15 mouse cellular contexts compared by ENCODE assay signal in the genomic region with DNA sequence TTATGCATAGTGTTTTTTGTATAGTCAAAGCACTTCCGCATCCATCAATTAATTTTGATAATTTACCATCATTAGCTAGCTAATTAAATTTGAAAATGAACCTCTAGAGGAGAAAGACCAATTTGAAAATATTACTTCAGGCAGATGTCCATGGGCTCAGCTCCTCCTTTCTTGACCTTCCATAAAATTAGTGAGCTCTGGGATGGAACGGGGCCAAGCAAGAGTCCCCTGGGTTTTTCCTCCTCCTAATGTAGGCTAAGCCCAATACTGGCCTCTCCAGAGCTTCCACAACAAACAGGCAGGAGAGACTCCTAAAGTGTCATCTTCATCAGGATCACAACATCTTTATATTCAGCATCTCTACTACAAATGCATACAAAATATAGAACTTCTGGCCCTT.
A peak's percentile ranks its signal among the peaks of the same experiment; 100 is the strongest.
DNase-seq lines count a peak whose midpoint lies in the region; ATAC-seq and TF ChIP-seq lines count a peak whose summit lies in the region.
"Had no signal": no experiment of that assay in that cellular context is flagged by ENCODE, and none has a peak within 500 bp of the region (broad histone marks: within the 10 kb centered on the region; RNA-seq: fewer than 3 reads in every experiment).

No protein-coding gene starts in this region.

- TF ChIP-seq EP300 in lung, postnatal 0 days (IDR thresholded peaks at IDR 0.05), result no peak

- no peaks in the 10 kb centered on the region for H3K4me1 ChIP-seq in kidney, postnatal 0 days (replicated peaks; ENCODE audit: insufficient read depth, low read length)
- no peaks in the 10 kb centered on the region for H3K4me1 ChIP-seq in lung, postnatal 0 days (ENCODE audit: insufficient read depth, low read depth, low read length)
- H3K4me1 ChIP-seq: forebrain, embryonic 13.5 days; megakaryocyte, embryonic 14.5 days had no signal

- intact Hi-C loops in heart, postnatal 10 days (cut with DNase I), result no loop called here
- intact Hi-C loops in heart, postnatal 25 days (cut with DNase I), result loop anchor here (5.0 kb wide), 1 partner anchor 63 kb away; the partner anchor contains the start of gene 4930523C07Rik

- H3K4me2 ChIP-seq in kidney, postnatal 0 days (ENCODE audit: low read length), result no peak overlapping the region
- no peak overlapping the region for H3K4me2 ChIP-seq in lung, postnatal 0 days (replicated peaks; ENCODE audit: low read depth, low read length)
- H3K4me2 ChIP-seq: embryonic facial prominence, embryonic 15.5 days; forebrain, embryonic 13.5 days; hindbrain, embryonic 14.5 days had no signal

- no peak overlapping the region for H3K27ac ChIP-seq in kidney, postnatal 0 days
- H3K27ac ChIP-seq in lung, postnatal 0 days (ENCODE audit: low read length), result no peak overlapping the region
- H3K27ac ChIP-seq: embryonic facial prominence, embryonic 15.5 days; forebrain, embryonic 13.5 days; hindbrain, embryonic 14.5 days had no signal

- 66% methylated on average over 2 of the region's 2 CpGs for WGBS in kidney, postnatal 0 days
- WGBS in lung, postnatal 0 days, result 92% methylated on average over 2 of the region's 2 CpGs

- H3K9me3 ChIP-seq in kidney, postnatal 0 days (replicated peaks; ENCODE audit: low read length), result no peaks in the 10 kb centered on the region
- no peaks in the 10 kb centered on the region for H3K9me3 ChIP-seq in lung, postnatal 0 days (ENCODE audit: low read length)
- H3K9me3 ChIP-seq: embryonic facial prominence, embryonic 15.5 days; forebrain, embryonic 13.5 days had no signal

- peak; percentile 35 to 47 for DNase-seq in heart, postnatal 10 days
- no peak for DNase-seq in heart, postnatal 25 days (ENCODE audit: low spot score)
- peak; percentile 24 for DNase-seq in adipocyte (ENCODE audit: low spot score)
- DNase-seq in gastrocnemius, postnatal 10 days, result peak; percentile 47
- DNase-seq in kidney, postnatal 0 days (ENCODE audit: low spot score), result peak; percentile 65
- DNase-seq in right cerebral cortex, postnatal 36 days (ENCODE audit: low spot score in 2 of 2), result no peak
- DNase-seq in lung, postnatal 0 days (ENCODE audit: low spot score), result no peak
- DNase-seq: cerebellum, adult 11 months; lung, adult 18-20 months; retina, postnatal 1 day; thymus, postnatal 25 days had no signal

- ATAC-seq in kidney, postnatal 0 days (replicated peaks; ENCODE audit: low FRiP score, low read depth), result no peak
- no peak for ATAC-seq in lung, postnatal 0 days
- ATAC-seq: forebrain, embryonic 13.5 days had no signal

- no peak overlapping the region for H3K4me3 ChIP-seq in kidney, postnatal 0 days (replicated peaks; ENCODE audit: low read depth, low read length)
- H3K4me3 ChIP-seq in lung, postnatal 0 days (ENCODE audit: low read depth, low read length), result no peak overlapping the region
- H3K4me3 ChIP-seq: embryonic facial prominence, embryonic 15.5 days; forebrain, embryonic 13.5 days; megakaryocyte, embryonic 14.5 days had no signal

- H3K36me3 ChIP-seq in kidney, postnatal 0 days (ENCODE audit: insufficient read depth, low read length), result no peaks in the 10 kb centered on the region
- H3K36me3 ChIP-seq in lung, postnatal 0 days (ENCODE audit: insufficient read depth, low read length), result no peaks in the 10 kb centered on the region
- H3K36me3 ChIP-seq: embryonic facial prominence, embryonic 15.5 days had no signal

- TF ChIP-seq CTCF in kidney, postnatal 0 days (IDR thresholded peaks at IDR 0.05; ENCODE audit: low read depth), result no peak
- TF ChIP-seq CTCF in lung, postnatal 0 days (IDR thresholded peaks at IDR 0.05), result no peak

- no peaks in the 10 kb centered on the region for H3K27me3 ChIP-seq in kidney, postnatal 0 days (ENCODE audit: insufficient read depth, low read length)
- H3K27me3 ChIP-seq in lung, postnatal 0 days (replicated peaks; ENCODE audit: insufficient read depth, low read length), result no peaks in the 10 kb centered on the region
- H3K27me3 ChIP-seq: embryonic facial prominence, embryonic 15.5 days; forebrain, embryonic 13.5 days had no signal

- H3K9ac ChIP-seq in kidney, postnatal 0 days (ENCODE audit: low read depth, low read length), result no peak overlapping the region
- no peak overlapping the region for H3K9ac ChIP-seq in lung, postnatal 0 days (replicated peaks; ENCODE audit: low read depth)
- H3K9ac ChIP-seq: embryonic facial prominence, embryonic 15.5 days; forebrain, embryonic 13.5 days; hindbrain, embryonic 14.5 days had no signal

Comparison
In these comparisons a context has a peak if more than half of its experiments do, and no peak if none do; other contexts are left out.
1. DNase-seq: peak in heart, postnatal 10 days (2 of 2), adipocyte (single experiment), gastrocnemius, postnatal 10 days (single experiment) and kidney, postnatal 0 days (single experiment); none in heart, postnatal 25 days (single experiment), right cerebral cortex, postnatal 36 days (0 of 2) and lung, postnatal 0 days (single experiment).